Mouse (Mus musculus) cerebellum, adult 2 months (tissue): ENCODE data around the gene Syngr1. TPM values are rescaled to one million over a fixed set of nuclear protein-coding genes. Genes with fewer than 3 reads are reported as not detected.

Experiments used
- DNase-seq, 2 experiments: peaks; one replicate each; pipeline ENCODE4 v3.0.0; 2021
- H3K27ac ChIP-seq: fragments of 200-500 bp; 2 replicates; pipeline ENCODE4 v1.5.1; 2012; ENCODE audit warnings: low read length, control low read depth, inconsistent platforms; ENCODE audit not compliant: insufficient read depth
- H3K27me3 ChIP-seq: fragments of 200-500 bp; 2 replicates; pipeline ENCODE4 v1.6.1; 2012; ENCODE audit warnings: inconsistent platforms, mild to moderate bottlenecking, low read length, moderate library complexity; ENCODE audit not compliant: control insufficient read depth, insufficient read depth
- H3K4me1 ChIP-seq: fragments of 200-500 bp; 2 replicates; pipeline ENCODE4 v1.6.1; 2011; ENCODE audit warnings: low read length; ENCODE audit not compliant: control insufficient read depth, insufficient read depth
- H3K4me3 ChIP-seq: fragments of 200-500 bp; replicated peaks from 2 replicates; pipeline ENCODE3; 2011; ENCODE audit warnings: mild to moderate bottlenecking, low read depth, low read length, control low read depth; ENCODE audit not compliant: insufficient read depth
- CTCF ChIP-seq: fragments of 200-500 bp; IDR thresholded peaks from 2 replicates; pipeline ENCODE4 v1.5.1; 2011; ENCODE audit warnings: low read depth, mild to moderate bottlenecking, control low read depth, low read length, moderate library complexity, borderline replicate concordance; ENCODE audit not compliant: insufficient read depth
- POLR2A ChIP-seq: fragments of 200-500 bp; IDR thresholded peaks from 2 replicates; pipeline ENCODE4 v1.6.1; 2011; ENCODE audit warnings: low read length, control low read depth, borderline replicate concordance; ENCODE audit not compliant: insufficient read depth
- WGBS: fragments of 180-500 bp; shearing (Covaris S2); methylation state at CpG from one replicate; pipeline ENCODE4 v1.1.7; 2018; 5-methylcytosine and 5-hydroxymethylcytosine counted together
- polyA plus RNA-seq: library from polyadenylated mRNA; depleted of rRNA; stranded (reverse); fragments of >200 nt; gene quantifications from 2 replicates; pipeline ENCODE4 v1.2.3, GENCODE M21; 2012

Syngr1 gene
- polyA plus RNA-seq, 1 experiment = 448 TPM

DNA sequence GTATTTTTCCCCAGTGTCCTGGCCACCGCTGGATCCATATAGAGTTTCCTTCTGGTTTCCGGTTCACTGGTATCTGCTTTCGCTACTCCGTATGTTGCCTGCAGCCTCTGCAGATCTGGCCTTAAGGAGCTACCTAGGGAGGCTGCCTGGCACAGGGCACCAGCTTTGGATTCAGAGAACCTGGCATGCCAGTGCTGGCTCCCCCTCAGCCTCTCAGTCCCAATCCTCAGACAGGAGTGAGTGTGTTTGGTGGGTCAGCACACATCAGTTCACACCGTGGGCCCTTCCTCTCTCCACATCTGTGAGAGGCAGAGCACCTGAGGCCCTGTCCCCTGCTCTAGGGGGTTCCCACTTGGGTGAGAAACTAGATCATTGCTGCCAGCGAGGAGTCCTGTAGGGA, 10.4 kb downstream of the Syngr1 start:
- peak overlapping the region; percentile 90 for H3K27ac ChIP-seq
- H3K4me1 ChIP-seq = peaks cover 85% of the 10 kb centered on the region
- H3K4me3 ChIP-seq = peak overlapping the region; percentile 25
- no peaks in the 10 kb centered on the region for H3K27me3 ChIP-seq
- TF ChIP-seq POLR2A = no peak
- TF ChIP-seq CTCF = no peak
- DNase-seq = peak; percentile 63 to 67
- WGBS = 18% methylated on average over 6 of the region's 6 CpGs

DNA sequence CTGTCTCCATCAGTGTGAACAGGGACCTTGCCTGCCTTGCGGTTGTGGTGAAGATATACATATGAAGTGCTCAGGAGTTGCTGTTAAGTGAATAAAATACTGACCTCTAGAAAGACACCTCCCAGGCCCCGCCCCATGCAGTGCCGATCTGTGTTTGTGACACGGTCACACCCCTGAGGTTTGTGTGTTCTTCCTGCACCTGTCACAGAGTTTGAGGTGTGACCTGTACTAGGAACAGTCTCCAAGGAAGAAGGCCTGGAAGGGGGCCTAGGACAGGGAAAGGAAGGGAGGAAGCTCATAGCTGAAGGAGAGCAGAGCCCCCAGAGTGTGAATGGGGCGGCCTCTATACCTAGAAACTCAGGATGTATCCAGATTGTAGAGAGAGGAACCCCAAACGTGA, 11.4 kb downstream of the Syngr1 start:
- no peak overlapping the region for H3K4me3 ChIP-seq
- no peaks in the 10 kb centered on the region for H3K27me3 ChIP-seq
- WGBS = 42% methylated on average over 6 of the region's 6 CpGs
- peak; percentile 48 to 59 for DNase-seq
- H3K27ac ChIP-seq = peak overlapping the region; percentile 90
- peaks cover 85% of the 10 kb centered on the region for H3K4me1 ChIP-seq
- TF ChIP-seq CTCF (no peak), POLR2A (no peak)

DNA sequence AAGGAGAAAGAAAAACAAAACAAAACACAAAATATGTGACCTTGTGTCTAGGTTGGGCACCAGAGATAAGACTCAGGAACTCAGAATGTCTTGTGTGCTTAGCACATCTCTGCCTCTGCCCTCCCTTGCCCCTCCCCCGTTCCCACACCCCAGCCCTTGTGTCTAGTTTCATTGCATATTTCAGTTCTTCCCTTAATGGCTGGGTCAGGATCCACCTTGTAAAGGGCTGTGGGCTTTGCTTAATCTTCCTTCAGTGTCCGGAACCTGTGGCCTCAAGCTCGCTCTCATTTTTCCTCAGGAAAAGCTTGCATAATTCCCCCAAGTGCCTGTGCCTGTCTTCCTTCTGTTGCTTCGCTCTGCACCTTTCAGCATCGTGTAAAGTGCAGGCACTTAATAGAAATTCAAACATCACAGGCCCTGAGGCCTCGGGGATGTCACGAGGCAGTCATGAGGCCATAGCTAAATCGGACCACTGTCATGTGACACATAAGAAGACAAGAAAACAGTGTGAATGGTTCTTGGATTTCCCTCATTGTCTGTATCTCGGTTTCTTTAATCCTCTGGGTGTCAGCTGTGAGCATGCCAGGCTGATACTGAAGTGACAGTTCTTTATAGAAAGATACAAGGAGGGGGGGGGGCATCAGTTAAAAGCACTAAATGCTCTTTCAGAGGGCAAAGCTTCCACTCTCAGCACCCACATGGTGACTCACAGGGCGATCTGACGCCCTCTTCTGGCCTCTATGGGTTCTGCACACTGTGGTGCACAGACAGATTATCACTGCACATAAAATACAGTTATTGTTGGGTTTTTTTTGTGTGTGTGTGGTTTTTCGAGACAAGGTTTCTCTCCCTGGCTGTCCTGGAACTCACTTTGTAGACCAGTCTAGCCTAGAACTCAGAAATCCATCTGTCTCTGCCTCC, 14.6 kb downstream of the Syngr1 start:
- TF ChIP-seq POLR2A (no peak), CTCF (peak; percentile 20; the same call in 1 of the 2 replicates)
- no peak for DNase-seq
- no peak overlapping the region for H3K27ac ChIP-seq
- 64% methylated on average over 12 of the region's 12 CpGs for WGBS
- H3K4me3 ChIP-seq = no peak overlapping the region
- no peaks in the 10 kb centered on the region for H3K27me3 ChIP-seq
- H3K4me1 ChIP-seq = peaks cover 61% of the 10 kb centered on the region

DNA sequence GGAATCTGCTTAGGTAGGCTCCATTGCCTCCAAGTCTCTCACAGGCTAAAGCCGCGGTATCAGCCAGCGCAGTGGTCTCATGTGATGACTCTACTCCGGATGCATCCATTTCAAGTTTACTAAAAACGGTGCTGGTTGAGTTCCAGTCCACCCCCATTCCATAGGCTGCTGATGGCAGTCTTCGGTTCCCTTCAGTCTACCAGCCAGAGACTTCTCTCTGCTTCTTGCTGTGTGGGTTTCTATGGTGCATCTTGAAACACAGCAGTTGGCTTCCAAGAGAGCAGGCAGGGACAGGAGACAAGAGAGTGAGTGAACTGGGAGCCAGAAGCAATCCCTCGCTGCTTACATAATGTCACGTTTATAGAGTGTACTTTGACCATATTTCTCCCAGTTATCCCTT, 16.0 kb downstream of the Syngr1 start:
- whole genome bisulfite sequencing = 63% methylated on average over 8 of the region's 8 CpGs
- Histone ChIP-seq H3K27ac (peak overlapping the region; percentile 20; the same call in 1 of the 2 replicates), H3K4me1 (peaks cover 58% of the 10 kb centered on the region), H3K27me3 (no peaks in the 10 kb centered on the region), H3K4me3 (no peak overlapping the region)
- DNase-seq = no peak
- TF ChIP-seq CTCF (no peak), POLR2A (no peak)

DNA sequence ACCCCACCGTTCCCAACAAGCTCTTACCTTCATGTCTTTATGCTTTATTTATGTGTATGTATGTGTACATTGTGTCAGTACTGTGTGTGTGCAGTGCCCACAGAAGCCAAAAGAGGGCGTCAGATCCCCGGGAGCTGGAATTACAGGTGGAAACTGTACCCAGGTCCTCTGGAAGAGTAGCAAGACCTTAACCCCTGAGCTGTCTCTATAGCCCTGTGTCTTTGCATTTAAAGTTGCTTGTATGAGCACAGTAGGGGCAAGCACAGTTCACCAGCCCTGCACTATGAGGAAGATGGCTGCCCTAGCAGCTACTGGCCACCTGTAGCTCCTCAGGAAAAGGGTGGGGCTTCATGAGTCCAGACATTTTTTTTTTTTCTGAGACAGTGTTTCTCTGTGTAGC, 16.4 kb downstream of the Syngr1 start:
- no peaks in the 10 kb centered on the region for H3K27me3 ChIP-seq
- H3K4me3 ChIP-seq = no peak overlapping the region
- no peak for TF ChIP-seq CTCF
- TF ChIP-seq POLR2A = no peak
- H3K4me1 ChIP-seq = peaks cover 54% of the 10 kb centered on the region
- no peak for DNase-seq
- 93% methylated on average over 3 of the region's 3 CpGs for WGBS
- H3K27ac ChIP-seq = 0 out of 2 replicates have a peak overlapping the region, but pooled peaks have one; percentile 20

DNA sequence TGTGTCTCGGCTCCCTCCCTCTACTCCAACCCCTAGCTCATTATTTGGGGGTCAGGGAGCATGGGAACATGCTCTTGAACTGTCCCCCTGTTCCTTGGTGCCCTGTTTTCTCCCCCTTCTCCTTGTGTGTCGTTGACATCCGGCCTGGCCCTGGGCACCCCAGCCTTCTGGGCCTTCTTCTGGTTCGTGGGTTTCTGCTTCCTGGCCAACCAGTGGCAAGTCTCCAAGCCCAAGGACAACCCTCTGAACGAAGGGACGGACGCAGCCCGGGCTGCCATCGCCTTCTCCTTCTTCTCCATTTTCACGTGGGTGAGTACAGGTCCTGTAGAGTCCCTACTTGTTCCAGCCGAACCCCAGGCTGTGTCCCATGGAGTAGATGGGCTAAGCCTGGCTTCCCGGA, 20.3 kb downstream of the Syngr1 start:
- peak in 1 of 2 experiments; percentile 41 for DNase-seq
- Histone ChIP-seq H3K27ac (no peak overlapping the region), H3K4me3 (no peak overlapping the region), H3K27me3 (no peaks in the 10 kb centered on the region), H3K4me1 (peaks cover 29% of the 10 kb centered on the region)
- TF ChIP-seq POLR2A = no peak
- TF ChIP-seq CTCF = no peak
- WGBS = 28% methylated on average over 12 of the region's 12 CpGs

DNA sequence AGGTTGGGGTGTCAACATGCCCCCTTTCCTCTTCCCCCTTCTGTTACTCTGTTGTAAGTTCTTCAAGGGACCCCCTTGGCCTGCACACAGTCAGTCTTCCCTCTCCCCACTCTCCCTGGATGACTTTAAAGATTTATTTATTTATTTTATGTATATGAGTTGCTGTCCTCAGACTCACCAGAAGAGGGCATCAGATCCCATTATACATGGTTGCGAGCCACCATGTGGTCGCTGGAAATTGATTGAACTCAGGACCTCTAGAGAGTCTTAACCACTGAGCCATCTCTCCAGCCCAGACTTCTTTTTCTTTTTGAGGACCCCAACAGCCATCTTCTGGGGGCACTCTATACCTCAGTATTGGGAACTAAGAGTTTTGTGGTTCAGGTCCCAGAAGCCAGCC, 21.4 kb downstream of the Syngr1 start:
- Histone ChIP-seq H3K27me3 (no peaks in the 10 kb centered on the region), H3K4me3 (no peak overlapping the region), H3K4me1 (peaks cover 20% of the 10 kb centered on the region), H3K27ac (no peak overlapping the region)
- WGBS = 54% methylated on average over 2 of the region's 2 CpGs
- no peak for TF ChIP-seq POLR2A
- TF ChIP-seq CTCF = peak; percentile 19; the same call in 1 of the 2 replicates
- no peak for DNase-seq

DNA sequence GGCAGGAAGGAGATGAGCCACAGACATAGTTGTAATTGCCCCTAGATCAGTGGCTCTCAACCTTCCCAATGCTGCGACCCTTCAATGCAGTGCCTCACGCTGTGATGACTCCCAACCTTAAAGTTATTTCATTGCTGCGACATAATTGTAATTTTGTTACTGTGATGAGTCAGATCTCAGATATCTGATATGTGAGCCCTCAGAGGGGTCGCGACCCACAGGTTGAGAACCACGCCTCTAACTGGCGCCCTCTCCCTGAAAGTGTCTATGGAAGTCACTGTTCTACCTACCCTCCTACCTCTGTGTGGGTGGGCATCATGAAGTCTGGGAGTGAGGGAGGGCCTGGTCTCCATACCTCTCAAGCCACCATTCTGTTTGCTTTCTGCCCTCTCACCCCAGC, 23.3 kb downstream of the Syngr1 start:
- 96% methylated on average over 7 of the region's 7 CpGs for WGBS
- DNase-seq = no peak

More for the DNA sequence above, 23.3 kb downstream of the Syngr1 start:
- peaks cover 19% of the 10 kb centered on the region for H3K4me1 ChIP-seq
- no peak overlapping the region for H3K4me3 ChIP-seq
- TF ChIP-seq POLR2A = no peak
- no peak for TF ChIP-seq CTCF
- H3K27ac ChIP-seq = no peak overlapping the region
- H3K27me3 ChIP-seq = no peaks in the 10 kb centered on the region
